Mouse (Mus musculus): Measurements from ENCODE around the gene Pik3r6.

DNA sequence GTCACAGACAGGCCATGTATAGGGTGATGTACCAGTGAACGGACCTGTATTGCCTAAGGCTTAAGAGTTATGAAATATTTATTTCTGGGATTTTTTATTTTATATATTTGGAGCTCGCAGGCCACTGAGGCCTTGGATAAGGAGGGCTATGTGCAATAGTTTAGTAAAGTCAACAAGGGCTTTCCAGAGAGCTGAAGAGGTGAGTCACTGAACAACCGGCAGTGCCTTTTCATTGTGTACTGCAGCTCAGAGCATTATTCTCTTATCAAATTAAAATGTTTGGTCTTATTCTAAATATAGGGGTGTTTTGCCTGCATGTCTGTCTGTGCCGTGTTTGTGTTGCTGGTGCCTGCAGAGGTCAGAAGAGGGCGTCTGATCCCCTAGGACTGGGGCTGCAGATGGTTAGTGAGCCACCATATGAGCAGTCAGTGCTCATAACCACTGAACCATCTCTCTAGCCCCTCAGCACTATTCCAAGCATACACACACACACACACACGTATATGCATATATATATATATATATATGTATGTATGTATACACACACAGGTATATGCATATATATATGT is 14.5 kb upstream of the Pik3r6 start:
- TF ChIP-seq TCF12 (IDR thresholded peaks at IDR 0.05; ENCODE audit: insufficient read depth, poor library complexity, severe bottlenecking) = no peak
- TF ChIP-seq POLR2A (IDR thresholded peaks at IDR 0.05; ENCODE audit: insufficient read length, low read depth) = no peak
- TF ChIP-seq CEBPB (IDR thresholded peaks at IDR 0.05; ENCODE audit: insufficient read depth, poor library complexity, severe bottlenecking) = no peak
- TF ChIP-seq USF1 (IDR thresholded peaks at IDR 0.05; ENCODE audit: low read depth) = no peak
